ENCODE assay signal across 9 mouse cellular contexts in the genomic region with DNA sequence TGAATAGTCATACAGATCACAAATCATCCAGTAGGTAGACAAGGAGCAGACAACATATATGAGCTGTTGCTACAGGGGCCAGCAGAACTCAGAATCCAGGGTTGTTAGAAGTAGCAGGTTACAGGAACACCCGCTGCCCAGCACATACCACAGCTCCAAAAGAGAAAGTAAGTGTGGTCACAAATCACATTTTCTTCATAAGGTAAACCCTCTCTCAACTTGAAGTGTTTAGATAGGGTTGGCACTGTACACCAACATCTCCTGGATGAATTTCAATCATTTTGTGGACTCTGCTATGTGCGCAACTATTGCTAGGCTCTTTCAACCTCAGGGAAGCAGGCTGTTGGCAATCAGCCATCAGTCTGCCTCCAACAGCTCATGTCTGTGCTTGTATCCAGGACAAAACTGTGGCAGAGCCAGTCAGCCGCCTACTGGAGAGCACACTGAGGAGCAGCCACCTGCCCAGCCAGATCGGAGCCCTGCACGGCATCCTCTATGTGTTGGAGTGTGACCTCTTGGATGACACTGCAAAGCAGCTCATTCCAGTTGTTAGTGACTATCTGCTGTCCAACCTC. TPM values are rescaled to one million over a fixed set of nuclear protein-coding genes. Genes with fewer than 3 reads are reported as not detected.
DNase-seq lines count a peak whose midpoint lies in the region; ATAC-seq and TF ChIP-seq lines count a peak whose summit lies in the region.
"Had no signal": no experiment of that assay in that cellular context is flagged by ENCODE, and none has a peak within 500 bp of the region (broad histone marks: within the 10 kb centered on the region; RNA-seq: fewer than 3 reads in every experiment).

No protein-coding gene starts in this region.

- ATAC-seq in forebrain, postnatal 0 days, result peak; percentile 43; the same call in 1 of the 2 replicates
- ATAC-seq in forebrain, embryonic 12.5 days (ENCODE audit: low FRiP score), result no peak

- H3K4me1 ChIP-seq in forebrain, postnatal 0 days (ENCODE audit: insufficient read depth), result no peaks in the 10 kb centered on the region
- H3K4me1 ChIP-seq in forebrain, embryonic 12.5 days, result no peaks in the 10 kb centered on the region
- H3K4me1 ChIP-seq: embryonic facial prominence, embryonic 12.5 days had no signal

- H3K27ac ChIP-seq in forebrain, postnatal 0 days (ENCODE audit: low read depth, low read length), result no peak overlapping the region
- H3K27ac ChIP-seq in forebrain, embryonic 12.5 days, result no peak overlapping the region
- H3K27ac ChIP-seq: embryonic facial prominence, embryonic 12.5 days had no signal

- peaks cover 85% of the 10 kb centered on the region for H3K36me3 ChIP-seq in forebrain, postnatal 0 days (ENCODE audit: insufficient read depth)
- peaks cover 94% of the 10 kb centered on the region for H3K36me3 ChIP-seq in forebrain, embryonic 12.5 days (replicated peaks)

- TF ChIP-seq CTCF in forebrain, postnatal 0 days (IDR thresholded peaks at IDR 0.05; ENCODE audit: low read depth), result peak; percentile 47

- 48% methylated on average over 5 of the region's 5 CpGs for WGBS in forebrain, postnatal 0 days
- 93% methylated on average over 5 of the region's 5 CpGs for WGBS in forebrain, embryonic 12.5 days

- no peaks in the 10 kb centered on the region for H3K9me3 ChIP-seq in forebrain, postnatal 0 days (ENCODE audit: low read length)
- no peaks in the 10 kb centered on the region for H3K9me3 ChIP-seq in forebrain, embryonic 12.5 days
- H3K9me3 ChIP-seq: embryonic facial prominence, embryonic 12.5 days had no signal

- H3K27me3 ChIP-seq in forebrain, postnatal 0 days (ENCODE audit: insufficient read depth, low read length), result no peaks in the 10 kb centered on the region
- H3K27me3 ChIP-seq in forebrain, embryonic 12.5 days, result no peaks in the 10 kb centered on the region
- H3K27me3 ChIP-seq: embryonic facial prominence, embryonic 12.5 days had no signal

- DNase-seq in forebrain, postnatal 0 days, result peak; percentile 52
- peak; percentile 8 for DNase-seq in retina, postnatal 7 days (ENCODE audit: low read depth, low spot score)
- no peak for DNase-seq in retina, postnatal 1 day
- peak; percentile 73 for DNase-seq in heart, postnatal 4 days
- DNase-seq in lung, postnatal 25 days (ENCODE audit: low spot score), result peak; percentile 93
- DNase-seq in gastrocnemius, postnatal 4 days (ENCODE audit: low spot score in 2 of 2), result no peak
- DNase-seq in c-Kit-positive CD71-positive TER-119-positive erythroid progenitor cells, embryonic 14.5 days (ENCODE audit: low spot score), result no peak

- no peak overlapping the region for H3K9ac ChIP-seq in forebrain, postnatal 0 days
- H3K9ac ChIP-seq in forebrain, embryonic 12.5 days, result no peak overlapping the region
- H3K9ac ChIP-seq: embryonic facial prominence, embryonic 12.5 days had no signal

- no peak overlapping the region for H3K4me3 ChIP-seq in forebrain, postnatal 0 days (ENCODE audit: low read depth, low read length)
- H3K4me3 ChIP-seq in forebrain, embryonic 12.5 days (replicated peaks), result no peak overlapping the region
- H3K4me3 ChIP-seq: embryonic facial prominence, embryonic 12.5 days had no signal

- H3K4me2 ChIP-seq in forebrain, postnatal 0 days (ENCODE audit: low read depth), result no peak overlapping the region
- no peak overlapping the region for H3K4me2 ChIP-seq in forebrain, embryonic 12.5 days
- H3K4me2 ChIP-seq: embryonic facial prominence, embryonic 12.5 days had no signal

RNA-seq across cellular contexts. Expression of a gene that starts 4.9 kb away (rescaled TPM):
- 14.5 and 27.3 TPM in 2 replicates for total RNA-seq in forebrain, postnatal 0 days (2014; rRNA removed)
- polyA plus RNA-seq in forebrain, postnatal 0 days (2015; fragmentation: Nextera tagmentation; extraction: Ambion mirVana), result 13.0 and 14.8 TPM in 2 replicates
- polyA plus RNA-seq in forebrain, embryonic 12.5 days (2016; fragmentation: Nextera tagmentation; extraction: Ambion mirVana), result 3.0 and 3.4 TPM in 2 replicates
- total RNA-seq in heart, postnatal 4 days (2021), result under 1 TPM; 0.19 to 0.90 TPM
- total RNA-seq in gastrocnemius, postnatal 4 days (2021), result 1 to 10 TPM in 1 of 2 experiments, under 1 TPM in 1; 0.93 to 1.5 TPM

RNA-seq across cellular contexts. Expression of a gene that starts 46.3 kb away (rescaled TPM):
- total RNA-seq in forebrain, postnatal 0 days (2014; rRNA removed), result 60.0 and 73.8 TPM in 2 replicates
- polyA plus RNA-seq in forebrain, postnatal 0 days (2015; fragmentation: Nextera tagmentation; extraction: Ambion mirVana), result 32.3 and 34.5 TPM in 2 replicates
- polyA plus RNA-seq in forebrain, embryonic 12.5 days (2016; fragmentation: Nextera tagmentation; extraction: Ambion mirVana), result 74.9 and 75.4 TPM in 2 replicates
- total RNA-seq in heart, postnatal 4 days (2021), result 10 to 100 TPM; 49.8 to 60.4 TPM
- 10 to 100 TPM; 34.7 to 35.2 TPM for total RNA-seq in gastrocnemius, postnatal 4 days (2021)

Comparison
In these comparisons a context has a peak if more than half of its experiments do, and no peak if none do; other contexts are left out.
1. DNase-seq: peak in forebrain, postnatal 0 days (single experiment), retina, postnatal 7 days (single experiment), heart, postnatal 4 days (single experiment) and lung, postnatal 25 days (single experiment); none in retina, postnatal 1 day (single experiment), gastrocnemius, postnatal 4 days (0 of 2) and c-Kit-positive CD71-positive TER-119-positive erythroid progenitor cells, embryonic 14.5 days (single experiment).